Mouse (Mus musculus) cerebellum, adult 18-20 months (tissue): ENCODE measurements around the gene Edil3.

Experiments used
- DNase-seq, 2 experiments: peaks; one replicate each; pipeline ENCODE4 v3.0.0; 2021

The Edil3 gene

DNA sequence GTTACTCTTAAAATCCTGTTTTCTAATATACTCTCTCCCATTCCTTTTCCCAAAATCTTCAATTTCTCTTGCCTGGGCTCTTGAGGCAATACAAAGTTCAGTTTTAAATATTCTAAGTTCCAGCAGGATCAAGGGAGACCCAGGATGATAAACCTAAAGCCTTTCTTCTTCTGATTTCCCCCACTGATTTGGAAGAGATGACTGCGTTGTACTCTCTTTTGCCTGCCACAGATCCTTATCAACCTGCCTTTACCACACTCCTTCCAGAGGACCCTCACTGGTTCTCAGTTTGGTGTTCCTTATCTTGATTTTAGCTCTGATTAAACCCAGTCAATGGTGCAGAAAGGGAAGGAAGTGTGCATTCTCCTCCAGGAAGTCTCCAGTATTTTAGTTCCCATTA lies 435.6 kb downstream of the Edil3 start:
- DNase-seq: no peak

DNA sequence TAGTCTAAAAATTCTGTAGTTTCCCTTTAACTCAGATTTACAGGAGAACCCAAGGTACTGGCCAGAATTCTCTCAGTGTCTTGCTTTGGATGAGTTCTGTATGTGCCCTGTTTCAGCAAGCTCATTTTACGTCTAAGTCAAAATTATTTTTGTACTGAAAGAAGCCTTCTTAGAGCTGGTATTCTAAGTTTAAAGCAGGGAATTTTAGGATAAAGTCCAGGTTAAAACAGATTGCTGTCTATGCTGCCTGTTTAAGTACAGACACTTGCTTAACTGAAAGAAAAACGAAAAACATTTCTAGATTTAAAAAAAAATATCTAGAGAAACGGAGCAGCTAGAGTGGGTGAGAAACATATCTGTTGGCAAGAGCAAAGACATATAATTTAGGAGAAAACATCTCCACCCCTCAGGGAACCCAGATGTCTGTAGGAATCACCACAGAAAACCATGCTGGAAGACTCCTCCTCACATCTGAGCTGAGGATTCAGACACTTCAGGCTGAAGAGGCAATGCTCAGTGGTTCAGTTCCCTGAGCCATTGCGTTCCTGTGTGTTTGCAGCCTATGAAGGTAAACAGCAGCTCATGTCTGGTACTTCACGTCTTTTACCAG lies 465.5 kb downstream of the Edil3 start:
- no peak for DNase-seq

DNA sequence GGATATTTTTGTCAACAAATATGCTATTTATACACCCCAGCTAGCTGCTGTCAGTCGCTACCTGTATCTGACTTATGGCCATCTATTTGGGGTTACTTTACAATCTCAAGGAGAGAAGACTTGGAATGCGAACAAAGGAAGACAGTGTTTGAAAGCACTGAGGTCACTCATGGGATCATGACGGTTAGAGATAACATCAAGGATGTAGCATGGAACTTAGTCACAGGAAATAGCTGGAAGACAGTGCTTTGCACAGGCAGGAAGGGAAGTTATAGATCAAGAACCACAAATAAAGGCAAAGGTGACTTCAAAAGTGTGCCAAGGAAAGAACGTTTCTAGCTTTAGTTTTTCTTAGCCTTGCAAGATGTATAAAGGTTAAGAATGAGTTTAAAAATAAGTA lies 466.9 kb downstream of the Edil3 start:
- no peak for DNase-seq

DNA sequence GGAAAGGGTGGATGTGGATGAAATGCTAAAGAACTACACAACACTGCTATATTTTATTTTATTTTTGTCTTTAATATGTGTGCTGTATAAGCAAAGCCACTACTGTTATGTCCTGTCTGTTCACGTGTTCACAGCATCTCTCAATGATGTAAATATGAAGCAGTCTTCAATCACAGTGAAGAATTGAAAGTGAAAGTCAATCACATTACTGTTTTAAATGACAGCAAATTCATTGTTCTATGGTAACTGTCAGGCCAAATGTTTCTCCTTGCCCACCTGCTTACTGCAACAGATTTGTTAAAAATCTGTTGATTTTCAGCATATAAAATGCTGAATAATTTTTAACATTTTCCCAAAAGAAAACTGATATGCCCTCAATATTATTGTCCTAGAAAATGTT lies 499.9 kb downstream of the Edil3 start:
- no peak for DNase-seq

DNA sequence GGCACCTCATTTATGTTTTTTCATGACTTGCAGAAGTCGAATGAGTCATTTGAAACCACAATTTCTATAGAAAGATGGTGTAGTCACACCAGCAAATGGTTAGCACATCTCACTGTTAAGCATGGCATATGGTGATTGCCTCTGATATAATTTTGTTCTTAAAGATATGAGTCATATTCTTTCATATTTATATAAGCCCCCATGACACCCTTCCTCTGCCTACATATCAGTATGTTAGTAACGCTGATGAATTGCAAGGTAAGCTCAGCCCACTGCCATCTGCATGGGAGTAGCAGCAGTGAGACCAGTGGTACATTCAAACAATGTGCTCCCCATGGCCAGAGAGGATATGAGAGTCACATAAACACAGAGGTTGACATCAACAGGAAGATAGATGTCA lies 503.0 kb downstream of the Edil3 start:
- DNase-seq: no peak

DNA sequence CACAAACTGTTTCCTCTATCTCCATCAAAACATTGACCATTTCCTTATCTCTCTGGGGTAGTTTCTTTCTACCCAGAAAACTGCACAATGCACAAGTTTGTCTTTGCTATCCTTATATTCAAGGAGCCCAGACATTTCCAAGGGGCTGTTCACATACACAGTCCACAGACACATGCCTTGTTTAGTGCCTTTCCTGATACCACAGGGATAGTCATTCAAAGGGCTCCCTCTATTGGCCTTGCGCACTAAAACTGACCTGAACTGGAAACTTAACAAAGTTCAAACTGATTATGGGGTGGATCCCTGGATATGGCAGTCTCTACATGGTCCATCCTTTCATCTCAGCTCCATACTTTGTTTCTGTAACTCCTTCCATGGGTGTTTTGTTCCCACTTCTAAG lies 513.2 kb downstream of the Edil3 start:
- DNase-seq: no peak

DNA sequence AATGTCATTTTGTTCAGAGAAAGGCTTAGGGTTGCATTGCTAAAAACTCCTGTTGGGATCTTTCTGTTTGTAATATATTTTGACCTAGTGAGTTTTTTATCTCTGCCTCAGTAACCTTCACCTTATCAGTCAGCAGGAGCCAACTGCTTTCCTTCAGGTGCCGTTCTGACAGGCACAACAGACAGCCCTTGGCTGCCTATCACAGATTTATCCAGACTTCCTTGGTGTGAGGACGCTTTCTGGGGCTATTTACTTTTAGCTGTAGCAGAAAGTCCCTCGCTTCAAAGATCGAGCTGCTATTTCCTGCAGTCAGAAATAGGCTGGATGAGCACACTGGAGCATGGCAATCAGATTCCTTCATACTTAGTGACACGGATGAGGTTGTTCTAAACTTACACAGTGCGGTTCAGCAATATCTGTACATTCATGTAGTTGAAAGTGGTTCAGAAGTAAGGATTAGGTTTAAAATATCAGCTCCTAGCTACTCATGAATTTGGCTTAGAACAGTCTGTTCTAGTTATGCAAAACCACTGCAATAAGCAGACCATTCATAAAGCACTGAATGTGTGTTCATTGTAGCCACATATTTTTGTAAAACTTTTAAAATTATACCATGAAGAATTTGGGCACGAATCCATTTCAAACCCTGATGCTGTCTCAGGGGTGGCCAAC lies 514.8 kb downstream of the Edil3 start:
- DNase-seq: no peak

DNA sequence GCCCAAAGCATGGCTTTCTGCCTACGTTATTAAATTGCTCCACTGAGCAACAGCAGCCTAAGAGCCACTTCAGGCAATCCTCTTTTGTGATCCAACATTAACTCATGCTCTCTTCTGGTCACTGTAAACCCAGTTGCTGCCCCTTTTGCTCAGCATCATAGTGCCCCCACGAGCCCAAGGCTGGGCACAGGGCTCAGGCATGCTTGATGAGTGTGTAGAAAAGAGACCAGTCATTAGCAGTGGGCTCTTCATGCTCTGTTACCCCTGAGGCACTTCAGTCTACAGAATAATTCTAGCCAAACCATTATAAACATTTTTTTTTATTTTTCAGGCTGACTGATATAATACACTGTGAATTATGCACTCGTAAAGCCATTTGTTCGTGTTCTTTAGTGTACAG lies 517.8 kb downstream of the Edil3 start:
- no peak for DNase-seq

DNA sequence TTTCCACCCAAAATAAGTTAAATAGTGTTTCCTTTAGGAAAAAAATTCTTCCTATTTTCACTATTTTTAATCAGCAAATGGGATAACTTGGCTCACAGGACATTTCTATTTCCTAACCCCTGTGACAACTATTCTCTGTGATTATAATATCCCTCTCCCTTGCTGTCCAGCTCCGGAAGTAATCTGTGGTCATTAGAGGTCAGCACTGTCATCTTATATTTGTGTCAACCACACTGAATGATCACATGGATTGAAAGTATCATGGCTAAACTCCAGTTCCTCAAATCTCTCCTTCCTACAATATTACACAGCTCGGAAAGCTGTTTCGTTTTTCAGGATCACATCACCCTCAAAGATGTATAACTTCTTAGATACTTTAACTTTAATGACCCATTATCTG lies 518.5 kb downstream of the Edil3 start:
- DNase-seq: no peak

DNA sequence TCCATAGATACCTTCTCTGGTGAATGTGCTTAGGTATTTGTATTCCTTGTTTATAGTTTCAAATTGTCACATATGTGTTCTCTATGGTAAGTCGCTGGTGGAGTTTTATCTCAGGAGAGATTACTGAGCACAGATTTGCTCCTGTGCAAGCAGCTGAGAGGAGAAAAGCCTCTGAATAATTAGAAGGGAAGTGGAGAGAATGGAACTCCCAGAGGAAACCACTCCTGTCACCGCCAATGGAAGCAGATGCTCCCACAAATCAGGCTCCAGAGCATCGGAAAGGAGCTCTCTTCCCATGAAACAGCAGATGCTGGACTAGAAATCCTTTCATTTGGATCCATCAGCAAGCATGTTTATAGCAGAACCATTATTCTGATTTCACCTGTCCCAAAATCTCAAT lies 534.0 kb downstream of the Edil3 start:
- no peak for DNase-seq

DNA sequence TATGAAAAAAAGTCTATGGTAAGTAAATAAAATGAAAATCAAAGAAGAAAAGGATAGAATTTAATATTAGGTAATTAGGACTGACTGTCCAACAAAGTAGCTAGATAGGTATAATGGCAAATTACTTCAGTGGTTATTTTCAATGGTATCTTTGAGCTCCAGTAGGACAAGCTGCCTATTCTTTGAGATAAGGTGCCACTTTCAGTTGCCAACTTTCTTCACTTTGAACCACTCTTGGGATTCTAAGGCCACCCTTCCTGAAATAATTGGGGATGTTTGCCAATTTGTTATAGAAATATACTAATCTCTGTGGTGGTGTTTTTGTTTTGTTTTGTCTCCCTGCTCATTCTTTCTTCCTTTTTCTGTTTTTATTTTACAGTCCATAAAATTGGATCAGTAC lies 537.1 kb downstream of the Edil3 start:
- DNase-seq: no peak

DNA sequence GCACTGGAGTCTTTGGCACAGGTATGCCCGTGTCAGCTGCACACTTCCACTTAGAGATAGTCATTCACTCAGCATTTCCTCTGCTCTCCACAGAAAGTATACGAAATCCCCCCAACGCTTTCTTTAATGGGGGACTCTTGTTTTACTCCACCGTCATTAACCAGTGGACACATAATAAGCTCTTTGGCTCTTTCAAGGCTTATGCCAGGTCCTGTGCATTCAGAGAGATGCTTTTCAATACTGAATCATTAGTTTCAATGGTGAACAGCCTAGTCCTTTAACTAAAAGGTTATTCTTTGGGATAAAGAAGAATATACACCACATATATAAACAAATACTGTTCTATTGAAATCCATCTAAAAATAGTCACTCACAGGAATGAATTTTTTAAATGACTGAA lies 541.0 kb downstream of the Edil3 start:
- DNase-seq: no peak

DNA sequence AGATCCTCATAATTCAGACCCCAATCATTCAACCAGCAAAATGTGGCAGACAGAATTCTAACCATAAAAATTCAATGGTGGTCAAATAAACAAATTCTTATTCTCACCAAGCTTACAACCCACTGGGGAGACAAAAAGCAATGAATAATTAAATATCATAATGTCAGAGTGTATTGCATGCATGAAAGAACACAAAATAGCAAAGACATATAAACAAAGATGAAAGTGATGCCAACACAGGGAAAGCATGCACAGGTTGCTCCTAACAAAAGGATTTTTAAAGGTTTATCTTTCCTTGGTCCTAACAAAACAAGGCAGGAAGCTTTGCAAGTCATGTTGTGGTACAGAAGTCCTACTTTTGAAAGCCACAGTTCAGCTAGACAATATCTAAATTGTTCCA lies 550.0 kb downstream of the Edil3 start:
- no peak for DNase-seq

DNA sequence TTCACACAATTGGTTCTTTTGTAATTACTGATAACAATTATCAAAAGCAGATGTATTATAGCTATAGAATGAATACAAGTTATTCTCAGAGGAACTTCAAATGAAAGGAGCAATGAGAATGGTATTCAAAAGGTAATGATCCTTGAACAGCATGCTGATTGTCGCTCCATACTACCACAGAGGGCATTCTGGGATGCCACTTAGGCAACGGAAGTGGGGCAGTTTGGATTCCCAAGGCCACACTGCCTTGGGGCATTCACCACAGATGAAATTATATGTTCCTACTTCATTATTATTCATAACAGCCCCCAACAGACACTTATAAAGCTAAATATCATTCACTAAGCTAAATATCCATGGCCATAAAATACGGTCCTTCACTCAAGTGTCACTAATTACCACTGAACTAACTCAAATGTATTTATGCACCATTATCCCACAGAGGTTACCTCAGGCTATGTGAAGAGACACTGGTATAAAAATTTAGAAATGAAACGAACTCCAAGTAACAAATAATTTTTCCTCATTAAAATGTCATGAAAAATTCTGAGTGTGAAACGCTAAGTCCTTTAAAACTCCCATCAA lies 550.5 kb downstream of the Edil3 start:
- DNase-seq: no peak
